Comparison of ENCODE assay signal across 11 mouse cellular contexts in the genomic region with DNA sequence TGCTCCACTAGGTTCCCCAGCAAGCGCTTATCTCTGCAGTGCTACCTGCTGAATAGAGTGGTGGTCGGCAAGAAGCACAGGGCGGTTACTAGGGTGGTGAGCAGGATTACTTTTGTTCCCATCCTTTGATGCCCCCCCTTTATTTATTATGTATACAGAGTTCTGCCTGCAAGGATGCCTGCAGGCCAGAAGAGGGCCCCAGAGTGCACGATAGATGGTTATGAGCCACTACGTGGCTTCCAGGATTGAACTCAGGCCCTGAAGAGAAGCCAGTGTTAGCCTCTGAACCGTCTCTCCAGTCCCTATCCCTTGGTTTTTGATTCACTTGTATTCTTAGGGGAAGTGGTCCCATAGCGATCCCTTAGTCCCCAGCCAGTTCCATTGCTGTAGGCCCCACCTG. TPM values are rescaled to one million over a fixed set of nuclear protein-coding genes. Genes with fewer than 3 reads are reported as not detected.
DNase-seq lines count a peak whose midpoint lies in the region; ATAC-seq and TF ChIP-seq lines count a peak whose summit lies in the region.
"Had no signal": no experiment of that assay in that cellular context is flagged by ENCODE, and none has a peak within 500 bp of the region (broad histone marks: within the 10 kb centered on the region; RNA-seq: fewer than 3 reads in every experiment).

No protein-coding gene starts in this region.

- H3K36me3 ChIP-seq in liver, embryonic 12.5 days, result no peaks in the 10 kb centered on the region
- H3K36me3 ChIP-seq in liver, embryonic 11.5 days (ENCODE audit: control insufficient read depth, insufficient read depth, low read length), result no peaks in the 10 kb centered on the region
- H3K36me3 ChIP-seq in stomach, postnatal 0 days (ENCODE audit: control insufficient read depth, insufficient read depth, low read length), result no peaks in the 10 kb centered on the region
- H3K36me3 ChIP-seq: limb, embryonic 13.5 days had no signal

- ATAC-seq in liver, embryonic 12.5 days, result peak; percentile 21; the same call in 1 of the 2 replicates
- no peak for ATAC-seq in liver, embryonic 11.5 days (replicated peaks; ENCODE audit: low FRiP score)
- no peak for ATAC-seq in stomach, postnatal 0 days (ENCODE audit: low FRiP score, low TSS enrichment)

- H3K4me3 ChIP-seq in liver, embryonic 12.5 days, result no peak overlapping the region
- no peak overlapping the region for H3K4me3 ChIP-seq in liver, embryonic 11.5 days (ENCODE audit: low read depth, low read length)
- H3K4me3 ChIP-seq in stomach, postnatal 0 days (ENCODE audit: low read depth, low read length), result no peak overlapping the region
- H3K4me3 ChIP-seq: limb, embryonic 13.5 days had no signal

- H3K9ac ChIP-seq in liver, embryonic 12.5 days, result no peak overlapping the region
- H3K9ac ChIP-seq in liver, embryonic 11.5 days (ENCODE audit: low read depth, low read length), result no peak overlapping the region
- no peak overlapping the region for H3K9ac ChIP-seq in stomach, postnatal 0 days (ENCODE audit: low read length)
- H3K9ac ChIP-seq: limb, embryonic 13.5 days had no signal

- no peak for TF ChIP-seq POLR2A in brain, embryonic 14.5 days (IDR thresholded peaks at IDR 0.05; ENCODE audit: borderline replicate concordance, extremely low read depth, insufficient read depth, insufficient read length, poor library complexity, severe bottlenecking)

- H3K4me2 ChIP-seq in liver, embryonic 12.5 days, result no peak overlapping the region
- H3K4me2 ChIP-seq in liver, embryonic 11.5 days, result no peak overlapping the region
- H3K4me2 ChIP-seq in stomach, postnatal 0 days (replicated peaks; ENCODE audit: low read depth), result no peak overlapping the region
- H3K4me2 ChIP-seq: limb, embryonic 13.5 days had no signal

- no peaks in the 10 kb centered on the region for H3K9me3 ChIP-seq in liver, embryonic 12.5 days (replicated peaks)
- no peaks in the 10 kb centered on the region for H3K9me3 ChIP-seq in liver, embryonic 11.5 days (ENCODE audit: control insufficient read depth, low read length)
- no peaks in the 10 kb centered on the region for H3K9me3 ChIP-seq in stomach, postnatal 0 days (ENCODE audit: control insufficient read depth, low read length)
- H3K9me3 ChIP-seq: limb, embryonic 13.5 days had no signal

- no peak overlapping the region for H3K27ac ChIP-seq in liver, embryonic 12.5 days
- H3K27ac ChIP-seq in liver, embryonic 11.5 days (ENCODE audit: low read depth, low read length), result no peak overlapping the region
- H3K27ac ChIP-seq in stomach, postnatal 0 days (replicated peaks), result no peak overlapping the region
- H3K27ac ChIP-seq: limb, embryonic 13.5 days had no signal

- peak; percentile 18 for DNase-seq in adrenal gland, postnatal 14 days
- no peak for DNase-seq in adrenal gland, postnatal 25 days
- DNase-seq in liver, embryonic 11.5 days (ENCODE audit: low spot score), result no peak
- DNase-seq in brain, embryonic 14.5 days (ENCODE audit: low read depth), result no peak
- no peak for DNase-seq in stomach, postnatal 0 days (ENCODE audit: low spot score)
- DNase-seq in frontal cortex, adult 2 months (ENCODE audit: extremely low spot score in 1 of 2, low spot score in 1 of 2), result no peak
- no peak for DNase-seq in gastrocnemius, postnatal 14 days
- DNase-seq: kidney, postnatal 10 days; right cerebral cortex, postnatal 25 days had no signal

- TF ChIP-seq CTCF in brain, embryonic 14.5 days (IDR thresholded peaks at IDR 0.05; ENCODE audit: borderline replicate concordance, extremely low read depth, insufficient read depth, insufficient read length), result peak; percentile 34; the same call in 1 of the 2 replicates
- TF ChIP-seq CTCF in stomach, postnatal 0 days (IDR thresholded peaks at IDR 0.05; ENCODE audit: low read depth), result peak; percentile 58

- 62% methylated on average over 7 of the region's 7 CpGs for WGBS in liver, embryonic 12.5 days (ENCODE audit: insufficient replicate concordance)
- WGBS in liver, embryonic 11.5 days, result 77% methylated on average over 7 of the region's 7 CpGs
- WGBS in stomach, postnatal 0 days, result 74% methylated on average over 7 of the region's 7 CpGs

- H3K4me1 ChIP-seq in liver, embryonic 12.5 days, result no peaks in the 10 kb centered on the region
- no peaks in the 10 kb centered on the region for H3K4me1 ChIP-seq in liver, embryonic 11.5 days (replicated peaks; ENCODE audit: control insufficient read depth, insufficient read depth, low read length)
- no peaks in the 10 kb centered on the region for H3K4me1 ChIP-seq in stomach, postnatal 0 days (replicated peaks; ENCODE audit: control insufficient read depth, insufficient read depth)

- no peak for TF ChIP-seq EP300 in stomach, postnatal 0 days (optimal IDR thresholded peaks at IDR 0.05)

- no peaks in the 10 kb centered on the region for H3K27me3 ChIP-seq in liver, embryonic 12.5 days (replicated peaks)
- H3K27me3 ChIP-seq in liver, embryonic 11.5 days (replicated peaks; ENCODE audit: control insufficient read depth, insufficient read depth, low read length), result no peaks in the 10 kb centered on the region
- no peaks in the 10 kb centered on the region for H3K27me3 ChIP-seq in stomach, postnatal 0 days (ENCODE audit: control insufficient read depth, insufficient read depth, low read length)
- H3K27me3 ChIP-seq: limb, embryonic 13.5 days had no signal

- intact Hi-C loops in gastrocnemius, postnatal 14 days (cut with DNase I; ENCODE audit: low total_unique reads), result no loop called here

RNA-seq across cellular contexts. Expression of gene Depdc1b, which starts 25.5 kb away (rescaled TPM):
- total RNA-seq in adrenal gland, postnatal 14 days (2021), result 3.8 and 3.9 TPM in 2 replicates
- total RNA-seq in adrenal gland, postnatal 25 days (2021), result 1.2 and 2.2 TPM in 2 replicates
- polyA plus RNA-seq in liver, embryonic 12.5 days (2016; fragmentation: Nextera tagmentation; extraction: Ambion mirVana), result 13.4 and 14.4 TPM in 2 replicates
- 13.5 and 14.9 TPM in 2 replicates for polyA plus RNA-seq in liver, embryonic 11.5 days (2014; fragmentation: Nextera tagmentation; extraction: Ambion mirVana)
- 4.3 and 7.1 TPM in 2 replicates for polyA plus RNA-seq in brain, embryonic 14.5 days (2012; rRNA removed)
- 1.2 and 1.5 TPM in 2 replicates for polyA plus RNA-seq in stomach, postnatal 0 days (2015; fragmentation: Nextera tagmentation; extraction: Ambion mirVana)
- polyA plus RNA-seq in frontal cortex, adult 2 months (2012; rRNA removed), result 0.38 and 0.53 TPM in 2 replicates
- under 1 TPM; 0.82 to 0.92 TPM for total RNA-seq in gastrocnemius, postnatal 14 days (2021)
